In the genomic region with DNA sequence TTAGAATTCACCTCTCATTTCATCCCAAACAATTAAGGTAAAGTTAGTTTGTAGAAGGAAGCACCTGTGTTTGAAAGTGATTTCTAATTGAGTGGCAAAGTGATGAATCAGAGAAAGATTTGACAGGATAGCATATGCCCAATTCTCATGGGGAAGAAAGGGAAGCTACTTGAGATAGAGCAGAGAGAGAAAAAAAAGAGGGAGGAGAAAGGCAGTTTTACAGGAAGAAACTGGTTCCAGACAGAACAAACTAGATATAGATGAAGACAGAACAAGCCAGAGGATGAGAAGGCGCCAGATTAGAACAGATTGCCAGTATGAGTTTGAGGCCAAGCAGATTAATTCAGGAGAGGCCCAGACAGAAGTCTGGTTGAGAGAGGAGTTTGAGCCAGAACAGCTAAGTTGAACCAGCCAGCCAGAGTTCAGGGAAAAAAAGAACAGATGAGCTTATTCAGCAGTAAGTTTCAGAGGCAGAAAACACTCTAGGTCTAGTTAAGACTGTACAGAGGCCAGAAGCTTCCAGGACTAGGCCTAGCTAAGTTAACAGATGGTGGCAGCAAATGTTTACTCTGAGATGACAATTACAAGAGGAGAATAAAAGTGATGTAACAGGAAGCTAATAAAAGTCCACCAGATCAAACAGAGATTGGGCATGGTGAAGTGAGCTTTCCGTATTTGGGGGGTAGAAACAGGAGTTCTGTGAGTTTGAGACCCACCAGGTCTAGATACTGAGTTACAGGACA, we compare ENCODE assay signal across 18 mouse cellular contexts. TPM values are rescaled to one million over a fixed set of nuclear protein-coding genes. Genes with fewer than 3 reads are reported as not detected.
DNase-seq lines count a peak whose midpoint lies in the region; ATAC-seq and TF ChIP-seq lines count a peak whose summit lies in the region.
"Had no signal": no experiment of that assay in that cellular context is flagged by ENCODE, and none has a peak within 500 bp of the region (broad histone marks: within the 10 kb centered on the region; RNA-seq: fewer than 3 reads in every experiment).

No protein-coding gene starts in this region.

- H3K36me3 ChIP-seq in liver, adult 2 months (ENCODE audit: control insufficient read depth, insufficient read depth, low read length): peaks cover 6% of the 10 kb centered on the region
- H3K36me3 ChIP-seq in ES-Bruce4 (ENCODE audit: control insufficient read depth, insufficient read depth, low read length, poor library complexity, severe bottlenecking) (peaks cover 14% of the 10 kb centered on the region), myocyte (ENCODE audit: control insufficient read depth, insufficient read depth) (peaks cover 24% of the 10 kb centered on the region)
- H3K36me3 ChIP-seq in intestine, embryonic 16.5 days (ENCODE audit: control insufficient read depth, insufficient read depth, low read length): no peaks in the 10 kb centered on the region

- no peak for ATAC-seq in intestine, embryonic 16.5 days
- ATAC-seq: CD4-positive, CD25-positive, alpha-beta regulatory T cell, adult 4 months had no signal

- H3K27me3 ChIP-seq in liver, adult 2 months (ENCODE audit: control insufficient read depth, insufficient read depth, low read length): no peaks in the 10 kb centered on the region
- H3K27me3 ChIP-seq in ES-Bruce4 (ENCODE audit: control insufficient read depth, insufficient read depth, low read length, poor library complexity, severe bottlenecking) (no peaks in the 10 kb centered on the region), myocyte (ENCODE audit: control insufficient read depth, insufficient read depth, insufficient read length) (no peaks in the 10 kb centered on the region)
- H3K27me3 ChIP-seq in intestine, embryonic 16.5 days (replicated peaks; ENCODE audit: control insufficient read depth, insufficient read depth, low read length): no peaks in the 10 kb centered on the region
- H3K27me3 ChIP-seq: embryonic facial prominence, embryonic 13.5 days; hindbrain, embryonic 15.5 days; limb, embryonic 12.5 days; midbrain, embryonic 12.5 days had no signal

- peaks cover 18% of the 10 kb centered on the region for H3K4me1 ChIP-seq in liver, adult 2 months (ENCODE audit: control insufficient read depth, insufficient read depth, low read length)
- no peaks in the 10 kb centered on the region for H3K4me1 ChIP-seq in ES-Bruce4 (ENCODE audit: control insufficient read depth, insufficient read depth, low read length)
- peaks cover 20% of the 10 kb centered on the region for H3K4me1 ChIP-seq in intestine, embryonic 16.5 days (ENCODE audit: control insufficient read depth, insufficient read depth, low read length)

- H3K79me2 ChIP-seq in liver, adult 2 months (ENCODE audit: control insufficient read depth, insufficient read depth, low read length): peaks cover 15% of the 10 kb centered on the region; the same call in 1 of the 2 replicates
- peaks cover 72% of the 10 kb centered on the region for H3K79me2 ChIP-seq in myocyte (ENCODE audit: control insufficient read depth, insufficient read depth)

- no peak overlapping the region for H3K4me3 ChIP-seq in liver, adult 2 months (ENCODE audit: insufficient read depth, low read depth, low read length)
- H3K4me3 ChIP-seq in ES-Bruce4 (ENCODE audit: low read depth, low read length): no peak overlapping the region
- peak overlapping the region; percentile 12; the same call in 1 of the 2 replicates for H3K4me3 ChIP-seq in intestine, embryonic 16.5 days (ENCODE audit: low read length)
- peak overlapping the region; percentile 63 for H3K4me3 ChIP-seq in myocyte
- H3K4me3 ChIP-seq: heart, adult 2 months; hindbrain, embryonic 15.5 days; left cerebral cortex, adult 2 months; limb, embryonic 12.5 days; midbrain, embryonic 12.5 days had no signal

- H3K9me3 ChIP-seq in ES-Bruce4 (replicated peaks; ENCODE audit: control insufficient read depth, insufficient read depth, low read length, poor library complexity, severe bottlenecking): no peaks in the 10 kb centered on the region
- no peaks in the 10 kb centered on the region for H3K9me3 ChIP-seq in intestine, embryonic 16.5 days (ENCODE audit: control insufficient read depth, low read length)
- H3K9me3 ChIP-seq: hindbrain, embryonic 15.5 days; limb, embryonic 12.5 days; midbrain, embryonic 12.5 days had no signal

- no peak overlapping the region for H3ac ChIP-seq in myocyte (ENCODE audit: control insufficient read depth, insufficient read length)

- 49% methylated on average over 2 of the region's 2 CpGs for WGBS in liver, adult 2 months
- WGBS in intestine, embryonic 16.5 days: 61% methylated on average over 2 of the region's 2 CpGs

- H3K9ac ChIP-seq in liver, adult 2 months (ENCODE audit: low read depth, low read length): 0 out of 2 replicates have a peak overlapping the region, but pooled peaks have one; percentile 10
- peak overlapping the region; percentile 77; the same call in 1 of the 2 replicates for H3K9ac ChIP-seq in ES-Bruce4 (ENCODE audit: low read depth, poor library complexity, severe bottlenecking)
- peak overlapping the region; percentile 18; the same call in 1 of the 2 replicates for H3K9ac ChIP-seq in intestine, embryonic 16.5 days (ENCODE audit: low read depth, low read length)
- H3K9ac ChIP-seq: hindbrain, embryonic 15.5 days; limb, embryonic 12.5 days; midbrain, embryonic 12.5 days had no signal

- TF ChIP-seq CTCF in liver, adult 2 months (IDR thresholded peaks at IDR 0.05; ENCODE audit: low read depth, low read length): no peak
- TF ChIP-seq CTCF in ES-Bruce4 (IDR thresholded peaks at IDR 0.05; ENCODE audit: low read depth, low read length): no peak

- peak overlapping the region; percentile 72 for H3K27ac ChIP-seq in liver, adult 2 months (replicated peaks; ENCODE audit: insufficient read depth, low read depth, low read length)
- no peak overlapping the region for H3K27ac ChIP-seq in ES-Bruce4 (ENCODE audit: insufficient read depth, low read length)
- 0 out of 2 replicates have a peak overlapping the region, but pooled peaks have one; percentile 62 for H3K27ac ChIP-seq in intestine, embryonic 16.5 days (ENCODE audit: low read length)
- H3K27ac ChIP-seq: embryonic facial prominence, embryonic 13.5 days; heart, adult 2 months; hindbrain, embryonic 15.5 days; left cerebral cortex, adult 2 months; limb, embryonic 12.5 days; midbrain, embryonic 12.5 days had no signal

- TF ChIP-seq POLR2A in liver, adult 2 months (IDR thresholded peaks at IDR 0.05; ENCODE audit: extremely low read depth, insufficient read depth, low read length): no peak
- TF ChIP-seq POLR2A in ES-Bruce4 (IDR thresholded peaks at IDR 0.05; ENCODE audit: insufficient read depth, low read length) (no peak), myocyte (IDR thresholded peaks at IDR 0.05; ENCODE audit: insufficient read length, low read depth) (no peak)

- DNase-seq in liver, adult 2 months (ENCODE audit: extremely low read depth, low read depth, low spot score): peak; percentile 73
- no peak for DNase-seq in liver
- no peak for DNase-seq in layer of hippocampus, postnatal 36 days
- no peak for DNase-seq in adrenal gland, postnatal 14 days
- DNase-seq: cerebellum, adult 18-20 months; heart, adult 2 months; kidney, adult 9 months; right cerebral cortex, postnatal 25 days; thymus, adult 18-20 months had no signal

- peak overlapping the region; percentile 54 for H3K4me2 ChIP-seq in intestine, embryonic 16.5 days (ENCODE audit: low read depth, low read length)
- H3K4me2 ChIP-seq in myocyte (ENCODE audit: low read depth): peak overlapping the region; percentile 82

- no peak for TF ChIP-seq EP300 in ES-Bruce4 (IDR thresholded peaks at IDR 0.05; ENCODE audit: insufficient read depth, low read depth, low read length)

RNA-seq across cellular contexts. Expression of gene Tmem97, which starts 2.7 kb away (rescaled TPM):
- total RNA-seq in liver, adult 2 months (2014; rRNA removed): 102 and 123 TPM in 2 replicates
- 76.5 and 91.6 TPM in 2 replicates for polyA plus RNA-seq in liver, adult 2 months (2012; rRNA removed)
- polyA plus RNA-seq in ES-Bruce4 (2011; ENCODE audit: insufficient read depth, insufficient read length, low read depth, missing spikeins) (89.0 and 90.1 TPM in 2 replicates), myocyte (2012; fragmentation: generic; extraction: Trizol) (125 TPM)
- 228 and 248 TPM in 2 replicates for polyA plus RNA-seq in intestine, embryonic 16.5 days (2015; fragmentation: Nextera tagmentation; extraction: Ambion mirVana)
- total RNA-seq in layer of hippocampus, postnatal 36 days (2021): 10 to 100 TPM; 11.1 to 12.7 TPM
- 34.1 and 45.0 TPM in 2 replicates for total RNA-seq in adrenal gland, postnatal 14 days (2021)

RNA-seq across cellular contexts. Expression of gene Ift20, which starts 11.7 kb away (rescaled TPM):
- 107 and 120 TPM in 2 replicates for total RNA-seq in liver, adult 2 months (2014; rRNA removed)
- 80.7 and 84.2 TPM in 2 replicates for polyA plus RNA-seq in liver, adult 2 months (2012; rRNA removed)
- polyA plus RNA-seq in ES-Bruce4 (2011; ENCODE audit: insufficient read depth, insufficient read length, low read depth, missing spikeins): 30.2 and 40.0 TPM in 2 replicates
- polyA plus RNA-seq in intestine, embryonic 16.5 days (2015; fragmentation: Nextera tagmentation; extraction: Ambion mirVana): 118 and 124 TPM in 2 replicates
- polyA plus RNA-seq in myocyte (2012; fragmentation: generic; extraction: Trizol): 53.9 TPM
- total RNA-seq in layer of hippocampus, postnatal 36 days (2021): 10 to 100 TPM; 75.1 to 79.0 TPM
- 81.5 and 90.2 TPM in 2 replicates for total RNA-seq in adrenal gland, postnatal 14 days (2021)

RNA-seq across cellular contexts. Expression of gene Tnfaip1, which starts 11.8 kb away (rescaled TPM):
- total RNA-seq in liver, adult 2 months (2014; rRNA removed): 11.5 and 14.4 TPM in 2 replicates
- 13.9 and 16.7 TPM in 2 replicates for polyA plus RNA-seq in liver, adult 2 months (2012; rRNA removed)
- polyA plus RNA-seq in ES-Bruce4 (2011; ENCODE audit: insufficient read depth, insufficient read length, low read depth, missing spikeins) (38.2 and 41.2 TPM in 2 replicates), myocyte (2012; fragmentation: generic; extraction: Trizol) (59.3 TPM)
- 86.4 and 88.6 TPM in 2 replicates for polyA plus RNA-seq in intestine, embryonic 16.5 days (2015; fragmentation: Nextera tagmentation; extraction: Ambion mirVana)
- 10 to 100 TPM; 32.1 to 32.6 TPM for total RNA-seq in layer of hippocampus, postnatal 36 days (2021)
- total RNA-seq in adrenal gland, postnatal 14 days (2021): 47.9 and 49.4 TPM in 2 replicates

RNA-seq across cellular contexts. Expression of gene Poldip2, which starts 35.9 kb away (rescaled TPM):
- total RNA-seq in liver, adult 2 months (2014; rRNA removed): 63.5 and 67.5 TPM in 2 replicates
- polyA plus RNA-seq in liver, adult 2 months (2012; rRNA removed): 77.6 and 80.9 TPM in 2 replicates
- 72.1 and 75.3 TPM in 2 replicates for polyA plus RNA-seq in ES-Bruce4 (2011; ENCODE audit: insufficient read depth, insufficient read length, low read depth, missing spikeins)
- polyA plus RNA-seq in intestine, embryonic 16.5 days (2015; fragmentation: Nextera tagmentation; extraction: Ambion mirVana): 135 and 146 TPM in 2 replicates
- 103 TPM for polyA plus RNA-seq in myocyte (2012; fragmentation: generic; extraction: Trizol)
- 100 to 1,000 TPM; 116 to 121 TPM for total RNA-seq in layer of hippocampus, postnatal 36 days (2021)
- 177 and 186 TPM in 2 replicates for total RNA-seq in adrenal gland, postnatal 14 days (2021)

RNA-seq across cellular contexts. Expression of gene Tmem199, which starts 35.9 kb away (rescaled TPM):
- total RNA-seq in liver, adult 2 months (2014; rRNA removed): 7.7 and 10.8 TPM in 2 replicates
- 5.9 and 6.1 TPM in 2 replicates for polyA plus RNA-seq in liver, adult 2 months (2012; rRNA removed)
- polyA plus RNA-seq in ES-Bruce4 (2011; ENCODE audit: insufficient read depth, insufficient read length, low read depth, missing spikeins): 41.6 and 41.7 TPM in 2 replicates
- 60.6 and 62.2 TPM in 2 replicates for polyA plus RNA-seq in intestine, embryonic 16.5 days (2015; fragmentation: Nextera tagmentation; extraction: Ambion mirVana)
- 35.0 TPM for polyA plus RNA-seq in myocyte (2012; fragmentation: generic; extraction: Trizol)
- total RNA-seq in layer of hippocampus, postnatal 36 days (2021): 10 to 100 TPM; 43.0 to 44.0 TPM
- 26.3 and 29.6 TPM in 2 replicates for total RNA-seq in adrenal gland, postnatal 14 days (2021)

Comparison
In these comparisons a context has a peak if more than half of its experiments do, and no peak if none do; other contexts are left out.
1. H3K4me3 ChIP-seq: peak in intestine, embryonic 16.5 days (single experiment) and myocyte (single experiment); none in liver, adult 2 months (single experiment) and ES-Bruce4 (single experiment).
2. H3K9ac ChIP-seq: peak in every context shown above with its lines; median percentile 77 in ES-Bruce4; 18 in intestine, embryonic 16.5 days; 10 in liver, adult 2 months.